Mouse (Mus musculus) hindbrain, embryonic 10.5 days (tissue): ENCODE results near the gene Enox1. TPM values are rescaled to one million over a fixed set of nuclear protein-coding genes. Genes with fewer than 3 reads are reported as not detected.
A peak's percentile ranks its signal among the peaks of the same experiment; 100 is the strongest.

Experiments
- DNase-seq: peaks from one replicate; pipeline ENCODE4 v3.0.0-alpha.2; 2017; ENCODE audit warnings: low spot score
- H3K27ac ChIP-seq: fragments of 300-500 bp; sonication (generic); 2 replicates; pipeline ENCODE4 v1.5.1; 2016; ENCODE audit warnings: mild to moderate bottlenecking, moderate library complexity
- H3K27me3 ChIP-seq: fragments of 300-500 bp; sonication (generic); 2 replicates; pipeline ENCODE4 v1.6.1; 2016; ENCODE audit warnings: mild to moderate bottlenecking; ENCODE audit not compliant: poor library complexity, insufficient read depth, severe bottlenecking
- H3K36me3 ChIP-seq: fragments of 300-500 bp; sonication (generic); 2 replicates; pipeline ENCODE4 v1.6.1; 2016; ENCODE audit warnings: mild to moderate bottlenecking, moderate library complexity
- H3K4me1 ChIP-seq: fragments of 300-500 bp; sonication (generic); replicated peaks from 2 replicates; pipeline ENCODE4 v1.6.1; 2016; ENCODE audit warnings: mild to moderate bottlenecking
- H3K4me3 ChIP-seq: fragments of 300-500 bp; sonication (generic); 2 replicates; pipeline ENCODE4 v1.5.1; 2016; ENCODE audit warnings: mild to moderate bottlenecking, moderate library complexity
- H3K9me3 ChIP-seq: fragments of 300-500 bp; sonication (generic); 2 replicates; pipeline ENCODE4 v1.6.1; 2016; ENCODE audit warnings: mild to moderate bottlenecking, moderate library complexity
- WGBS: fragments of 180-500 bp; shearing (Covaris S2); methylation state at CpG from one replicate; pipeline ENCODE4 v1.1.7; 2016; 5-methylcytosine and 5-hydroxymethylcytosine counted together
- polyA plus RNA-seq: library from polyadenylated mRNA; unstranded; fragments of >200 nt; fragmentation: Nextera tagmentation; extraction: Ambion mirVana; gene quantifications from 2 replicates; pipeline ENCODE4 v1.2.1, GENCODE M21; 2016

Gene Enox1
- polyA plus RNA-seq, 1 experiment from 2014 or later, result 17.6 TPM

GRCm38 (mm10) chr14:77642314-77642713 lies 485.8 kb downstream of the Enox1 start:
- H3K27ac ChIP-seq, result no peak overlapping the region
- no peak for DNase-seq
- WGBS, result 86% methylated on average over 6 of the region's 6 CpGs
- H3K4me1 ChIP-seq, result peaks cover 4% of the 10 kb centered on the region; the same call in 1 of the 2 replicates
- H3K27me3 ChIP-seq, result no peaks in the 10 kb centered on the region
- no peak overlapping the region for H3K4me3 ChIP-seq
- H3K36me3 ChIP-seq, result no peaks in the 10 kb centered on the region
- H3K9me3 ChIP-seq, result no peaks in the 10 kb centered on the region

GRCm38 (mm10) chr14:77646196-77646595 lies 489.6 kb downstream of the Enox1 start:
- no peak overlapping the region for H3K27ac ChIP-seq
- no peaks in the 10 kb centered on the region for H3K27me3 ChIP-seq
- H3K4me1 ChIP-seq, result peaks cover 17% of the 10 kb centered on the region
- no peak for DNase-seq
- 95% methylated on average over 2 of the region's 2 CpGs for WGBS
- H3K36me3 ChIP-seq, result no peaks in the 10 kb centered on the region
- H3K9me3 ChIP-seq, result no peaks in the 10 kb centered on the region
- no peak overlapping the region for H3K4me3 ChIP-seq

GRCm38 (mm10) chr14:77647017-77647416 lies 490.5 kb downstream of the Enox1 start:
- H3K27me3 ChIP-seq, result no peaks in the 10 kb centered on the region
- H3K4me3 ChIP-seq, result no peak overlapping the region
- no peaks in the 10 kb centered on the region for H3K9me3 ChIP-seq
- H3K27ac ChIP-seq, result no peak overlapping the region
- peaks cover 17% of the 10 kb centered on the region for H3K4me1 ChIP-seq
- 92% methylated on average over 6 of the region's 6 CpGs for WGBS
- no peaks in the 10 kb centered on the region for H3K36me3 ChIP-seq
- no peak for DNase-seq

- Histone ChIP-seq H3K4me1 (peaks cover 21% of the 10 kb centered on the region), H3K27ac (no peak overlapping the region), H3K4me3 (no peak overlapping the region), H3K27me3 (no peaks in the 10 kb centered on the region), H3K36me3 (no peaks in the 10 kb centered on the region), H3K9me3 (no peaks in the 10 kb centered on the region)
- 69% methylated on average over 8 of the region's 8 CpGs for WGBS
- no peak for DNase-seq
Measured at GRCm38 (mm10) chr14:77648305-77648704, 491.7 kb downstream of the Enox1 start.

- no peaks in the 10 kb centered on the region for H3K9me3 ChIP-seq
- no peak for DNase-seq
- H3K4me1 ChIP-seq, result peaks cover 13% of the 10 kb centered on the region
- H3K4me3 ChIP-seq, result no peak overlapping the region
- no peaks in the 10 kb centered on the region for H3K36me3 ChIP-seq
- H3K27me3 ChIP-seq, result no peaks in the 10 kb centered on the region
- H3K27ac ChIP-seq, result no peak overlapping the region
- 93% methylated on average over 4 of the region's 4 CpGs for WGBS
Measured at GRCm38 (mm10) chr14:77658739-77659138, 502.2 kb downstream of the Enox1 start.

GRCm38 (mm10) chr14:77662273-77662672 lies 505.7 kb downstream of the Enox1 start:
- no peaks in the 10 kb centered on the region for H3K27me3 ChIP-seq
- H3K4me3 ChIP-seq, result no peak overlapping the region
- no peaks in the 10 kb centered on the region for H3K9me3 ChIP-seq
- peaks cover 21% of the 10 kb centered on the region for H3K4me1 ChIP-seq
- WGBS, result 87% methylated on average over 7 of the region's 7 CpGs
- H3K36me3 ChIP-seq, result no peaks in the 10 kb centered on the region
- no peak for DNase-seq
- H3K27ac ChIP-seq, result no peak overlapping the region; the same call in 1 of the 2 replicates

- H3K9me3 ChIP-seq, result no peaks in the 10 kb centered on the region
- WGBS, result 84% methylated on average over 8 of the region's 8 CpGs
Measured at GRCm38 (mm10) chr14:77662994-77663393, 506.4 kb downstream of the Enox1 start.

GRCm38 (mm10) chr14:77668096-77668495 lies 511.5 kb downstream of the Enox1 start:
- no peak for DNase-seq
- Histone ChIP-seq H3K9me3 (no peaks in the 10 kb centered on the region), H3K27me3 (no peaks in the 10 kb centered on the region), H3K27ac (no peak overlapping the region), H3K4me1 (peaks cover 22% of the 10 kb centered on the region), H3K4me3 (no peak overlapping the region), H3K36me3 (no peaks in the 10 kb centered on the region)
- 67% methylated on average over 3 of the region's 3 CpGs for WGBS

More at GRCm38 (mm10) chr14:77662994-77663393, 506.4 kb downstream of the Enox1 start:
- H3K27ac ChIP-seq, result 0 out of 2 replicates have a peak overlapping the region, but pooled peaks have one; percentile 12
- no peaks in the 10 kb centered on the region for H3K36me3 ChIP-seq
- DNase-seq, result no peak
- no peak overlapping the region for H3K4me3 ChIP-seq
- H3K27me3 ChIP-seq, result no peaks in the 10 kb centered on the region
- peaks cover 21% of the 10 kb centered on the region for H3K4me1 ChIP-seq

- Histone ChIP-seq H3K27ac (0 out of 2 replicates have a peak overlapping the region, but pooled peaks have one; percentile 23), H3K4me1 (peaks cover 23% of the 10 kb centered on the region), H3K9me3 (no peaks in the 10 kb centered on the region), H3K27me3 (no peaks in the 10 kb centered on the region), H3K36me3 (no peaks in the 10 kb centered on the region), H3K4me3 (no peak overlapping the region)
- no peak for DNase-seq
- 85% methylated on average over 7 of the region's 7 CpGs for WGBS
Measured at GRCm38 (mm10) chr14:77669494-77669893, 512.9 kb downstream of the Enox1 start.

- peaks cover 16% of the 10 kb centered on the region for H3K4me1 ChIP-seq
- H3K27me3 ChIP-seq, result no peaks in the 10 kb centered on the region
- WGBS, result 91% methylated on average over 5 of the region's 5 CpGs
- H3K4me3 ChIP-seq, result no peak overlapping the region
- no peaks in the 10 kb centered on the region for H3K36me3 ChIP-seq
- no peak overlapping the region for H3K27ac ChIP-seq
- no peak for DNase-seq
- no peaks in the 10 kb centered on the region for H3K9me3 ChIP-seq
Measured at GRCm38 (mm10) chr14:77670945-77671344, 514.4 kb downstream of the Enox1 start.

- no peak overlapping the region for H3K4me3 ChIP-seq
- no peaks in the 10 kb centered on the region for H3K36me3 ChIP-seq
- H3K27me3 ChIP-seq, result no peaks in the 10 kb centered on the region
- 90% methylated on average over 11 of the region's 11 CpGs for WGBS
- H3K9me3 ChIP-seq, result no peaks in the 10 kb centered on the region
- no peak for DNase-seq
- peaks cover 16% of the 10 kb centered on the region for H3K4me1 ChIP-seq
- no peak overlapping the region for H3K27ac ChIP-seq
Measured at GRCm38 (mm10) chr14:77671961-77672360, 515.4 kb downstream of the Enox1 start.

- WGBS, result 42% methylated on average over 8 of the region's 8 CpGs
- Histone ChIP-seq H3K36me3 (no peaks in the 10 kb centered on the region), H3K4me1 (peaks cover 16% of the 10 kb centered on the region), H3K9me3 (no peaks in the 10 kb centered on the region), H3K27me3 (no peaks in the 10 kb centered on the region), H3K27ac (no peak overlapping the region; the same call in 1 of the 2 replicates), H3K4me3 (no peak overlapping the region)
- DNase-seq, result no peak
Measured at GRCm38 (mm10) chr14:77673138-77673537, 516.6 kb downstream of the Enox1 start.

GRCm38 (mm10) chr14:77677951-77678350 lies 521.4 kb downstream of the Enox1 start:
- Histone ChIP-seq H3K27ac (no peak overlapping the region), H3K4me1 (peaks cover 8% of the 10 kb centered on the region), H3K36me3 (no peaks in the 10 kb centered on the region), H3K9me3 (no peaks in the 10 kb centered on the region), H3K27me3 (no peaks in the 10 kb centered on the region), H3K4me3 (no peak overlapping the region)
- no peak for DNase-seq
- WGBS, result 83% methylated on average over 7 of the region's 7 CpGs

- Histone ChIP-seq H3K4me3 (no peak overlapping the region), H3K27me3 (no peaks in the 10 kb centered on the region), H3K4me1 (no peaks in the 10 kb centered on the region), H3K36me3 (no peaks in the 10 kb centered on the region), H3K27ac (no peak overlapping the region), H3K9me3 (no peaks in the 10 kb centered on the region)
- 91% methylated on average over 9 of the region's 9 CpGs for WGBS
- no peak for DNase-seq
Measured at GRCm38 (mm10) chr14:77679877-77680276, 523.3 kb downstream of the Enox1 start.
